Mouse (Mus musculus): ENCODE results near the gene Arhgef15.

The Arhgef15 gene

DNA sequence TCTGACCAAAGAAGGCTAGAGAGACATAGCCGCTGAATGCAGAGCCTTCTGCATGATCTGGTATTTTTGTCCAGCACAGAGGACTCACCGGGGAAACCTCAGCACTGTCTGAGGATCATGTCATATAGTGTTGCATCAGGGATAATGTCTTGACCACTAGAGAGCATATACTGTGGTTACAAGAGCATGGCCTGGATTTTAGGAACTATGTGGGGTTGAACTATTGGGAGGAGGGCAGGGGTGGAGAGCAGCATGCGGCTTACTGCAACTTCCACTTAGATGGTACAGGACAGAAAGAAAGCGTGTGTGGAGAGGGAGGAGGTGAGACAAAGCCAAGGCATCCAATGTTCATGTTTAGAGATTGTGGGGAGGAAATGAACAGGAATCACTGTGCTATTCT, 42.7 kb downstream of the Arhgef15 start:
- DNase-seq = no peak

- no peak for DNase-seq
Observed at GRCm38 (mm10) chr11:68911531-68912177, 45.6 kb downstream of the Arhgef15 start.

DNA sequence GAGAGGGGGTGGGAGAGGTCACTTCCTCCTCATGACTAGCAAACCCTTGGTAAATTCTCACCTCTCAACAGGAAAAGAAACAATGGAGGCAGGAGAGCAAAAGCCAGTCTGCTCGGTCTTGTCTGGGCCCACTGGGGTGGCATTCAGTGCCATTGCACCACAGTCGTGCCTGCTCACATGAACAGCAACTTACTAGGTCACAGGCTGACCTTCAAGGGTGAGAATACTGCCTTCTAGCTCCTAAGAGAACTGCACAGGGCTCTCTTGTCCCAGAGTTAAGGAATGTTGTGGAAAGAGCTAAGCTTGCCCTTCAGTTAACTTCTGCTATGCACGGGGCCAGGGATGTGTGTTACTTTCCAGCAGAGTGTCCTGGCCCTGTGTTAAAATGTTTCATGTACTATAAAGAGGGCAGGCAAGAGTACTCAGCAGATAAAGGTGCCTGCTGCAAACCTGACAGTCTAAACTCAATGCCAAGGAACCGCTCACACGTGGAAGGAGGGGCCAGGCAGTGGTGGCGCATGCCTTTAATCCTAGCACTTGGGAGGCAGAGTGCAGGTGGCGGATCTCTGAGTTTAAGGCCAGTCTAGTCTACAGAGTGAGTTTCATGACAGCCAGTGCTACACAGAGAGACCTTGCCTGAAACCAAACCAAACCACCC, 48.3 kb downstream of the Arhgef15 start:
- no peak for DNase-seq

- no peak for DNase-seq
Observed at GRCm38 (mm10) chr11:68907251-68907650, 50.0 kb downstream of the Arhgef15 start.

- DNase-seq = no peak
Observed at GRCm38 (mm10) chr11:68906461-68906790, 50.9 kb downstream of the Arhgef15 start.

- DNase-seq = no peak
Observed at GRCm38 (mm10) chr11:68905665-68906460, 51.4 kb downstream of the Arhgef15 start.

GRCm38 (mm10) chr11:68905138-68905531, 52.1 kb downstream of the Arhgef15 start:
- no peak for DNase-seq

DNA sequence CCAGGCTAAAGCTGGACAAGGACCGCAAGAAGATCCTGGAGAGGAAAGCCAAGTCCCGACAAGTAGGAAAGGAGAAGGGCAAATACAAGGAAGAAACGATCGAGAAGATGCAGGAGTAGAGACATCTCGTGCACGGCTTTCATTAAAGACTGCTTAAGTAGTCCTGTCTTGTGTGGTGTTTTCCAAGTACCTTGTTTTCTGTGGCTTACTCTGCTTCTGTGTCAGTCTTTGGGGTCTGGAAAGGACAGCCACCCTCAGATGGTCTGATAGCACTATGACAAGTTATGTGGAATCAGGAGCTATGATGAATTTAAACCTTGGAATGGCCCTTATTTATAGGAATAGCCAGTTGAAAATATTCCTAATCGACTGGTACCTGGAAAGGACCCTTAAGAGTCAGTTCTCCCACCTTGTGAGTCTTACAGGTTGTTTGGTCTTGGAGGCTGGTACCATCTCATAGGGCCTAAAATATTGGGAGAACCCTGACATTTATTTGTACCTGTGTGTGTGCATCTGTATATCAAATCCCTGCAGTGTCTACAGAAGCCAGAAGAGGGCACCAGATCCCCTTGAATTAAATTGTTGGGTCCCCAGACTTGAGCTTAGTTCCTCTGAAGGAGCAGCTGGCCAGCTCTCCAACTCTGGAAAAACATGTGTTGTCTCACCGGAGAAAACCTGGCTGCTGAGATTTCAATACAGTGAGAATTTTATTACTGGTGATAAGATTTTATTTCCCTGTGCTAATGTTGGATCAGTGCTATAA, 52.7 kb downstream of the Arhgef15 start:
- DNase-seq = peak; percentile 16 to 42

DNA sequence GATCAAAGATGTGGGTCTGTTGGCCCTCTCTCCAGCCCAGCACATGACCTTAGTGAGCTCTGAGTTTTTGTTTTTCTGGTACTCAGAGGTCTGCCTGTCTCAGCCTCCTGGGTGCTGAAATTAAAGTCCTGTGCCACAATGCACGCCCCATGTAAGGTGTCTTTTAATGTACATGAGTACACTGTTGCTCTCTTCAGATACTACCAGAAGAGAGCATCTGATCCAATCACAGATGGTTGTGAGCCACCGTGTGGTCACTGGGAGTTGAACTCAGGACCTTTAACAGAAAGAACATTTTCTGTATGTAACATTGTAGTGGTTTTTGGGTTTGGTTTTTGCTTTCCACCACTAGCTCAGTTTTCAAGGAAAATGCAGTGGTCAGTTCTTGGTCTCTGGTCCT, 53.5 kb downstream of the Arhgef15 start:
- DNase-seq = no peak

DNA sequence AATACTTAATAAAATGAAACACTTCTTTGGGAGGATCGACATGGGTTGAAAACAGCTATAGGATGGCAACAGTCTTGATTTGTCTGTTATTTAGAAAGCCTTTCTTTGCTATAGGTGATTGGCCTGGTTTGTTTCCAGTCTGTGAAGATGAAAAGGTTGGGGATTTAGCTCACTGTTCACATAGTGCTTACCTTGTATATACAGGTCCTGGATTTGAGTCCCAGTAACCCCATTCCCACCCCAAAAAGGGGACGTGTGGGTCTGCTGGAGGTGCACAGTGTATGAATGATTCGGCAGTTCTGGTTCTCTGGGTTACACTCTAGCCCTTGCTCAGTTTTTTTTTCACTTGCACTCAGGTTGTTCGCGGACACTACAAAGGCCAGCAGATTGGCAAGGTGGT, 54.5 kb downstream of the Arhgef15 start:
- DNase-seq = no peak

- DNase-seq = no peak
Observed at GRCm38 (mm10) chr11:68902367-68902766, 54.9 kb downstream of the Arhgef15 start.

DNA sequence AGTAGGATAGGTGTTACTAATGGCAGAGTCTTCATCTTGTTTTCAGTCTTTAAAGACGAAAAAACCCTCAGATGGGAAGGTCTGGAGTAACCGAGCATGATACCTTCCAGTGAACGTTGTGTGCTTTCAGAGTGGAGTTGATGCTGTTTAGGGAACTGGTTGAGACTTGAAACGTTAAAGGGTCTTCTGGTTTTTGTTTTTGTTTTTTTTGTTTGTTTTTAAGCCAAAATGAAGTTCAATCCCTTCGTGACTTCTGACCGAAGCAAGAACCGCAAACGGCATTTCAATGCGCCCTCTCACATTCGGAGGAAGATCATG, 55.3 kb downstream of the Arhgef15 start:
- no peak for DNase-seq

DNA sequence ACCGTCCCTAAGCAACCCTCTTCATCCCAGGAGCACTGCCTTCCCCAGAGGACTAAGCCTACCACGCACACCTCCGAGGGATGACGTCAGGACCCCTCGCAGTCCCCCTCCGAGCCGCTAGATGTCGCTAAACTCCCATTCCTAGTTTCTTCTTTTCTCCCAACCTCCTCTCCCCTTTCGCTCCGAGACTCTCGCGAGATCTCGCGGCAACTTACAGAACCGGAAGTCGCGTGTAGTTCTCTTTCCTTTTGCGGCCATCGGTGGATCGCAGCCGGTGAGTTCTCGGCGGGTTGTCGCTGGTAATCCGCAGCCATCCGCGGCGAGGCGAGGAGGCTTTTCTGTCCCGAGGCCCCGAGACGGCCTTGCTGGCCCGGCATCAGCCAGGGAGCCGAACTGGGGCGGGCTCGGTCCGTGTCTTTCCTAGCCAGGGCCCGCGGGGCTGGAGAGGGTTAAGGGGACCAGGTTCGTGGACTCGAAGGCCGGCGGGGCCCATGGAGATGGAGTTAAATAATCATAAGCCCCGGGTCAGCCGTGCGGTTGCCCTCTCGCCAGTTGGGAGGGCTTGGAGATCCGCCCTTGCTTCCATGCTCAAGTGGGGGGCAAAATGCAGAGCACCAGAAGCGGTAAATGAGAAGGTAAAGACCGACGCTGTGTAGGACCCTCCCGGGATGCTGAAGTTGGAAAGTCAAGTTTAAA, 55.8 kb downstream of the Arhgef15 start, which contains the start of gene Rpl26:
Rpl26 (plus strand) TSS at position 233 of the 696 bp plus-strand sequence.
- peak; percentile 92 to 96 for DNase-seq

DNA sequence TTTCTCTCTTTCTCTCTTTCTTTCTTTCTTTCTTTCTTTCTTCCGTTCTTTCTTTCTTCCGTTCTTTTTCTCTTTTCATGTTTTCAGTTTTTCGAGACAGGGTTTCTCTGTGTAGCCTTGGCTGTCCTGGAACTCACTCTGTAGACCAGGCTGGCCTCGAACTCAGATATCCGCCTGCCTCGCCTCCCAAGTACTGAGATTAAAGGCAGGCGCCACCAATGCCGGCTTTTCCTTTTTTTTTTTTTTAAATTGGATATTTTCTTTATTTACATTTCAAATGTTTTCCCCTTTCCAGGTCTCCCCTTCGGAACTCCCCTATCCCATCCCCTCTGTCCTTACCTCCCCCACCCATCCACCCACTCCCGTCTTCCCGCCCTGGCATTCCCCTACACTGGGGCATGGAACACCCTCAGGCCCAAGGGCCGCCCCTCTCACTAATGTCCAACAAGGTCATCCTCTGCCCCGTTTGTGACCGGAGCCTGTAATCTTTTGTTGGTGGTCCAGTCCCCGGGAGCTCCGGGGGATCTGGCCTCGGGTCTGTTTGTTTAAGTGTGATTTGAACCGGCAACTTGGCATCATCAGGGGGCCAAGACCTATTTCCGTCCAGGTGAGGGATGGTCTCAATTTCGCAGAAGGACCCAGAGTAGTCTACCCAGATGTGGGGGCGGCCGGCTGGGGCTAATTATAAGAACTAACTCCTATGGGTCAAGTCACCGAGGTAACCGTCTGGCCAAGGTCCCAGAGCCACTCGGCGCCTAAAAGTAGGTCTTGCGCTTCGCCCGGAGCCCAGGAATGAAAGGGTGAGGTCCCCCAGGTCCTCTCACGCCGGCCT, 56.5 kb downstream of the Arhgef15 start:
- no peak for DNase-seq

DNA sequence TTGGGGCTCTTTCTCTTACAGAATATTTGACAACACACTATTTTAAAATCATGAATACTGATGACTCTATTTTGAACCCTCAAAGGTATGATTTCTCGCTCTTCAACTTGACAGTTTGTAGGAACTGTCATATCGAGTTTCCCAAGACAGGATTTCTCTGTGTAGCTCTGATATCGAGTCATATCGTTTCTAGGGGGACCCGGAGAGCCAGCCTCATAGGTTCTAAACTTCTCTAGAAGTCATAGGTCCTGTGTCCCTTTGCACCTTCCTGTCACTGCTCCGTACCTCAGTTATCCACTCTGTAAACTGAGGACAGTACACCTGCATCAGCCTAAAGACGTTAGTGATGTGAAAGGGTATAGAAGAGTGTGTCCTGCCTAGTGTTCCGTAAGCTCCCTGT, 57.5 kb downstream of the Arhgef15 start:
- no peak for DNase-seq

DNA sequence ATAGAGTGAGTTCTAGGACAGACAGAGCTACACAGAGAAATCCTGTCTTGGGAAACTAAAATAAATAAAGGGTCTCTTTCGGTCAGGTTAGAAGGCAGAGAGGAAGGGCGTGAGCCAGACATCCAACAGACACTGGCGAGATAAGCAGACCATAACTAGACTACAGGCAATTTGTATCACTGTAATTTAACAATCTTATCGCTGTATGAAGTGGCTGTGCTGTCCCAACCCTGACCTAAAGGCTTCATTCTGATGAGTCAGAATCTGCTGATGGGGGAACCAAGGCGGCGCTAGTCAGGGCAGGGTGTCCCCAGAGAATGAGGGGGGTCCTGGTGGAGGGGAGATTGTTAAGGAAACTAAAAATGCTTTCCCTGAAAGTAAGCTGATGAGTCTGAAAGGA, 58.5 kb downstream of the Arhgef15 start:
- no peak for DNase-seq

DNA sequence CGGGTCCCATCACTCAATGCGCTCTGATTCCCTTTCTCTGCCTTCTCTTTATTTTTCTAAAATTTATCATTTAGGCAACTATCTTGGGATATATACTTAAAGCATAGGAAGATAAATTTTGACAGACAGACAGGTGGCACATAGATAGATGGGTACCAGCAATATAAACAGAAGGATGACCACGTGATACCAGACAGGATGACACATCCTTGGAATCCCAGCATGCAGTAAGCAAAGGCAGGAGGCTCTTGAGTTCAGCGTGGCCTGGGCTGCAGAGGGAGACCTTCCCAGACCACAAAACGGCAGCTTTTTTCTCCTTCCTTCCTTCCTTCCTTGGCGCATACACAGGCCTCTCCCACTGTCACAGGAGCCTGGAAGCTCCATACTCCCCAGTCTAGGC, 59.4 kb downstream of the Arhgef15 start:
- DNase-seq = no peak

GRCm38 (mm10) chr11:68897120-68897519, 60.2 kb downstream of the Arhgef15 start:
- DNase-seq = peak; percentile 12 to 33

DNA sequence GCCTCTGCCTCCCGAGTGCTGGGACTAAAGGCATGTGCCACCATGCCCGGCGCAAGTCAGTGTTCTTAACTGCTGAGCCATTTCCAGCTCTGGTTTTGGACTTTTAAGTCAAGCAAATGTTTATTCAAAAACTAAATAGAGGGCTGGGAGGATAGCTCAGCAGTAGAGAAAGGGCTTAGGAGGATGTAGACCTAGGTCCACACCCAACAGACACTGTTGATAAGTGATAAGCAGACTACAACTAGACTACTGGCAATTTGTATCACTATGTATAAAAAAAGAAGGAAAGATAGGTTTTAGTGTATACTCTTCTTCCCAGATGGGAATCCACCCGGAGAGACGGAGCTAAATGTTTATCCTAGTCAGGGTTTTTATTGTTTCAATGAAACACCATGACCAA, 61.0 kb downstream of the Arhgef15 start:
- no peak for DNase-seq

- no peak for DNase-seq
Observed at GRCm38 (mm10) chr11:68893911-68894464, 63.3 kb downstream of the Arhgef15 start.

All from thymus, adult 18-20 months (tissue).